Mouse (Mus musculus): ENCODE results near the gene Acox3.

Gene Acox3

DNA sequence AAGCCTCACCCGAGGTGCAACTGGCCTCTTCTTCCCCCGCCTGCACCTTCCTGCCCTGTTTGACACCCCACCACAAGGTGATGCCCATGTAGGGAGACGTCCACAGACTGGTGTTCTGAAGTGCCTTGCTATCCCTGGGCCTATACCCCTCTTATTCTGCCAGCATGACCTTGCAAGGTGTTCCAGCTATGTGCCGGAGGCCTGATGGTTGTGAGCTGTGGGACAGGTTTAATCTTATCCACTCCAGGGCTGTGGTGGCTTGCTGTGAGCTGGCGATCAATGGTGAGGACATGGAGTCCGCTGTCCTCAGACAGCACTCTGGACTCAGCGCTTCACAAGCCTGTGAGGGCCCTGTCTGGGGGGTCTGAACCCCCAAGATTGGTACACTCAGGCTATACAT, 27.5 kb downstream of the Acox3 start:
- DNase-seq (ENCODE audit: low read depth): no peak

DNA sequence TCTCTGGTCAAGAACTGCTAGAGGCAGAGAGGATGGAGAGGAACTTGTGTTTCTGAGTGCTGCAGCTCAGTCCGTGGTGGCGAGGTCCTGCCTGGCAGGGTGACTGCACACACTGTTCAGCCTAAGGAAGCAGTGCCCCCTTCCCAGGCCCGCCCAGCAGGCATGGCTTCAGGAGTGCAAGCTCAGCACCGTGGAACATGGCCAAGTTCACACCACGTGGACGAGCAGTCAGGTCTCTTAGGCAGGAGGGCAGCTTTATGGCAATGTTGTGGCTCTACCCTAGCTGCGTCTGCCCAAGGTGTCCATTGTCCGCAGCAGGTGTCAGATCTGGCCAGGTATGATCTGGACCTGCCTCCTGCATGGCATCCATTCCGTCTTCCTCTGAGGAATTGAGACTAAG, 28.3 kb downstream of the Acox3 start:
- no peak for DNase-seq (ENCODE audit: low read depth)

DNA sequence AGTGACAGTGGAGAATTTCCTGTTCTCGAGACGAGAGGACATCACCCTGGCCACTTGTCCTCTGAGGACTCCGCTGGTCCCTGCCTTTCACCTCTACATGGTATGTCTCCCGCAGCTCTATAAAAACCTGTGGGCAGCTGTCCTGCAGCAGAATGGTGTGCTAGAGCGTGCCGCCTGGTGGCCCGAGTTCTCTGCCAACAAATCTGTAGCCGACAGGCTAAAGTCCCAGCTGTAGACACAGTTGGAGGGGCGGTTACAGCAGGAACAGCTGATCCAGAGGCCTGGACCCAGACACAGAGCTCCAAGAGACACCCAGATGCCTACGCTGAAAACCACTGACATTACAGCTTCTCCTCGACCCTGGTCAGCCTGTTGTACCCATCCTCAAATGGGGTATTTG, 29.1 kb downstream of the Acox3 start:
- DNase-seq (ENCODE audit: low read depth): no peak

DNA sequence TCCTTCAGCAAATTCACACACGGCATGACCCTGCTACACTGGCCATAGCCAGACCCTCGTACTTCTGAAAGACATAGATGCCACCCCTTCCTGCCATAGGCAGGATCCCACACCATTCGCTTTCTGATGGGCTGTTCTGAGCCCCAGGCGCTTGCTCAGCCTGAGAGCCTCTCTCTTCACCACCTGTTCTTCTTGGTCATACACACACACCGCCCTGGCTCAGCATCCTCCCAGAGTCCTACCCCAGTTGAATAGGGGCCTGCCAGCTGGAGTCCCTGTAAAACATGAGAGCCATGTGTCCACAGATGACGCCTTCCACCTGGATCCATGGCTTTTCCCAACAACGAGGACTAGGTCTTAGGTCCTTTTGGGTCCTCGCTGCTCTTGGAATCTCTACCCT, 29.9 kb downstream of the Acox3 start:
- DNase-seq (ENCODE audit: low read depth): no peak

- DNase-seq (ENCODE audit: low read depth): no peak
These were observed 34.1 kb downstream of the Acox3 start for GRCm38 (mm10) chr5:35616943-35617342.

- DNase-seq (ENCODE audit: low read depth): no peak
These were observed 38.3 kb downstream of the Acox3 start for GRCm38 (mm10) chr5:35621114-35621513.

GRCm38 (mm10) chr5:35623831-35624230, 41.0 kb downstream of the Acox3 start:
- DNase-seq (ENCODE audit: low read depth): no peak

DNA sequence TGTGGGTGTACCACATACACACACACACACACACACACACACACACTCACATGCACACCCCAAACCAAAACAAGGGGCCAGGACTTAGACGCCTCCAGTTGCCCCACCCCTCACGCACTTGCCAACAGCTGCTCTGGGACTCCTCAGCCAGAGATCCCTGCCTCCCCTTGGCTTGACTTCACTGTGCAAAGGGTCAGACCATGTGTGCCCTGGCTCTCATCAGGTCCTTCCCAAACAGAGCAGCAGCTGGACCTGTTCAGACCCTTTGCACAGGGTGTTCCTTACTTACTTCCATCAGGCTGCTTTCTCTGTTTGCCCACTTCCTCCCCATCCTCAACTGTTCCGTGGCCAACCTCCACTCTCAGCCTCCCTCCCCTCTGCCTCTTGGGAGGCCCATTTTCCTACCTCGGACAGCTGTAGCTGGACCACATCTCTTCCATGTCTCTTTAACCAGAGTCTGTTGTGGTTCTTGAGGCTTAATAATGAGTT, 42.0 kb downstream of the Acox3 start:
- no peak for DNase-seq (ENCODE audit: low read depth)

GRCm38 (mm10) chr5:35626408-35626807, 43.6 kb downstream of the Acox3 start:
- DNase-seq (ENCODE audit: low read depth): no peak

DNA sequence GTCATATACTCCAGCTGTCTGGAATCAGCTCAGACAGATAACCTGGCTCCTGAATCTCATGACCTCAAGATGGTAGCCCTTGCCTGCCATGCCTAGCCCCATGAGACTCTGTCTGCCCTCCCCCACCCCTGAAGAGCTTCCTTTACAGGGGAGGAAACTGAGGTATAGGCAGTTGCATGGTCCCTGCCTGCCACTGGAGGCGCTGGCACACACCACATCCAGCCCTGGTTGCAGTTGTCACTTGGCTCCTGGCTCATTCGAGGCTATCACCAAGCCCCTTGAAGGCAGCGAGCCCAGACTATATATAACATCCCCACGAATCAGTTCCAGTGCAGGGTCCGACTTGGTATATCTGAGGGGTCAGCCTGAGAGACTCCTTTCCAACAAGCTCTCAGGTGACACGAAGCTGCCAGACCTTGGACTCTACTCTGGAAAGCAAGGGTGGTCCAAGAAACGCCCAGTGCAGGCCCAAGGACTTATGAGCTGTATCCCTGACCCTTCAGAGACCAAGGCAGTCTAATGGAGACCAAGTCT, 44.5 kb downstream of the Acox3 start:
- DNase-seq (ENCODE audit: low read depth): no peak

DNA sequence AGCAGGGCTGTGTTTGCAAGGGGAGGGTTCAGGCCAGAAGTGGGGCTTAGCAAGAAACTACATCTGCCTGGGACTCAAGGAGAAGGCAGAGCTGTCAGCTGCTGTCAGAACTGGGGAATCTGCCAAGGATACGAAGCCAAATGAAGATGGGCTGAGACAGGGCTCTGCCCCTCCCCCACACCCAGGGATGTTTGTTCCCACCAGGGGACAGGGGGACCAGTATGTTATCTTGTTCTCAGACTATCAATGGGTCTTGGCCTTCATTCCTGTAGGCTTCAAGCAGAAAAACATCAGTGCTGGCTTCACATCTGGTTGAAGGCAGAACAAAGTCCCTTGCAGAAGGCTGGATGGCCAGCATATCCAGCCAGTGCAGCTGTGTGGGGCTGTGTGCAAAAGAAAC, 45.8 kb downstream of the Acox3 start:
- DNase-seq (ENCODE audit: low read depth): no peak

DNA sequence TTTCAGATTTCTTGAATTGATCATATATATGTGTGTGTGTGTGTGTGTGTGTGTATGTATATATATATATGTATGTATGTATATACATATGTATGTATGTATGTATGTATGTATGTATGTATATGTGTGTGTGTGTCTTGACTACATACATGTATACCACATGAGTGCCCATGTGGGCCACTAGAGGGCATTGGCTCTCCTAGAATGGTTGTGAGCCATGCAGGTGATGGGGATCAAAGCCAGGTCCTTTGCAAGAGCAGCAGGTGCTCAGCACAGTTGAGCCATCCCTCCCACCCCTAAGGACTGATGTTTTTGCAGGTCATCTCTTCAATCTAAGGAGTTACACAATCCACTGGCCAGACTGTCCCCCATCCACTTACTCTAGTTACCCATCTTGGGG, 46.5 kb downstream of the Acox3 start:
- DNase-seq (ENCODE audit: low read depth): no peak

- DNase-seq (ENCODE audit: low read depth): no peak
These were observed 47.9 kb downstream of the Acox3 start for GRCm38 (mm10) chr5:35630706-35631105.

GRCm38 (mm10) chr5:35631224-35631623, 48.4 kb downstream of the Acox3 start:
- DNase-seq (ENCODE audit: low read depth): no peak

- DNase-seq (ENCODE audit: low read depth): no peak
These were observed 48.9 kb downstream of the Acox3 start for GRCm38 (mm10) chr5:35631755-35632154.

- no peak for DNase-seq (ENCODE audit: low read depth)
These were observed 50.0 kb downstream of the Acox3 start for GRCm38 (mm10) chr5:35632841-35633240.

DNA sequence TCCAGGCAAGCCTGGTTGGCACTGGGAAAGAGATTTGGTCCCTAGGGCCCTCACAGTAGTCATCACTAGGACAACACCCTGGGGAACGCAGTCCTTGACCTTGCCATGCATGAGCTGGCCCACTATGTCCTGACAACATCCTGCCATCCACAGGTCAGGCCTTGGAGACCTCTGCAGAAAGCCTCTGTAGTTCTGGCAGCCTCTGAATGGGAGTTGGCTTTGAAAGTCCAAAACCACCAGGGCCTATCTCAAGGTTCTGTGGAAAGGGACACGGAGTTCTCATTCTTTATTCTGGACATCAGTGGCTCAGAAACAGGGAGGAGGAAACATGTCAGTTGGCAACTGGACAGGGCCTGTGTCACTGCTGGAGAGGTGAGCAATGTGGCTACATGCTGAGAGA, 53.2 kb downstream of the Acox3 start:
- no peak for DNase-seq (ENCODE audit: low read depth)

GRCm38 (mm10) chr5:35641961-35642584, 59.2 kb downstream of the Acox3 start:
- DNase-seq (ENCODE audit: low read depth): no peak

DNA sequence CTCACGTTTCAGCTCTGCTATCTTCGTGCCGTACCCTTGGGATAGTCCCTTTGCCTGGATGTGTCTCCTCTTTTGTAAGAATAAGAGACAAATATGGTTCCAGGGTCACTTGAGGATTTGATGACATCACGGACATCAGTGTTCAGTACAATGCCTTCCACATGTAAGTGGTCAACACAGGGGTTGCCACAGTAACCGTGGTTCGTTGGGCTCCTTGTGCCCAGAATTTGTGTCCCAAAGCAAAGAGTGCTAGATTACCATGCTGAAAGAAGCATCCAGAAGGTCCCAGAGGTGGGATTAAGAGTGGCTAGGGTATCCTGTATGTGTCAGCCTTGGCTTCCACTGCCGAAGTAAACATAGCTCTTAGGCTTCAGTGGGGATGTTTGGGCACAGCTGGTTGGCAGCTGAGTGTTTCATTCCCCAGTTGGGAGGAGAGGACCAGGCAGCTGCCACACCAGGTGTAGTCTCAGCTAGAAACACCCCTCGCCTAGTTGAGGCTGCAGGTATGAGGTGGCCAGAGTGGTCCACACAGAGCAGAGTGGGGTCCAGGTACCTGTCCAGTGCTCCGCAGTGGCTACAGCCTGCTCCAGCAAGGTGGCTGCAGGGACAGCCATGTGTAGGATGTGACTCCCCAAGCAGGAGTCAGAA, 60.7 kb downstream of the Acox3 start:
- DNase-seq (ENCODE audit: low read depth): no peak

GRCm38 (mm10) chr5:35644082-35644481, 61.2 kb downstream of the Acox3 start:
- DNase-seq (ENCODE audit: low read depth): no peak

- DNase-seq (ENCODE audit: low read depth): no peak
These were observed 63.2 kb downstream of the Acox3 start for GRCm38 (mm10) chr5:35645938-35646493.

- no peak for DNase-seq (ENCODE audit: low read depth)
These were observed 64.1 kb downstream of the Acox3 start for GRCm38 (mm10) chr5:35646927-35647326.

GRCm38 (mm10) chr5:35647562-35647961, 64.7 kb downstream of the Acox3 start:
- DNase-seq (ENCODE audit: low read depth): no peak
